Mouse (Mus musculus): Measurements from ENCODE around the gene Olfr1037. TPM values are rescaled to one million over a fixed set of nuclear protein-coding genes. Genes with fewer than 3 reads are reported as not detected.
"Not testable (repeated sequence)": the region's sequence is repeated elsewhere in the genome, so short reads cannot be mapped to it uniquely, and the experiment has no call there.

Gene Olfr1037
- total RNA-seq (2021) = not detected in 2 replicates
- long read RNA-seq, experiment 1 = 0 reads
- long read RNA-seq, experiment 2 = 0 reads

DNA sequence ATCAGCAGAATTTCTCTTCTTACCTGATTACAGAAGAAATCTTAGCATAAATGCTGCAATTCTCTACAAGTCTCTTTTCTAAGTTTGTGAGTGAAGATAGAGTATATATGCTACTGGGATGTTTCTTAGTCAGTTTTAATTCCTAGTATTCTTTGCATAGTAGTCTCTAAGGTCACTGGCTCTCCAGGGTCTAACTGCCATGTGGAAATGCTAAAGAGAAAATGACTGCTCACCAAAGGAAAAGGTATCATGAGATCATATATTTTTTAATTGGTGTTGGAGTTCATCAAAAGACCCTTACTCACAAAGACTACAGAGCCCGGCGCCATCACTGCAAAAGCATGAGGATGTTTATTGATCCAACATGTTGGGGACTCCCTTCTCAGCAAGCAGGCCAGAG lies at the start of gene Olfr1037:
Olfr1037 (minus strand) TSS at position 101 of the 400 bp plus-strand sequence.
- no peak for DNase-seq

DNA sequence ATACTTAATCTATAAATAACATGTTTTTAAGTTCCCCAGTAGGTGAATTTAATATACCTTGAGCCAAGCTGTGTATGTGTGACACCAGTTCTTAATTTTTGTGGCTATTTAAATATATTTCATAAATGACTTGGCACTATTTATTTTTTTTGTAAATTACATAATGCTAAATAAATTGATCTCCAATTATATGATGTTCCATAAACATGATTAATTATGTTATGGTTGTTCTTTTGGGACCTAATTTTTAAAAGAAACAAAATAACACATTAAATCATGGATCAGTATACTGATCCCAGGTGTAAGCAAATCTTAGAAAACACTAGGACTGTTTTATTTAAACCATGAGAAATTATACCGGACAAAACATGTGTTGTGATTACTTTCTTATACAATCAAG lies 48.6 kb upstream of the Olfr1037 start, which contains the start of gene Olfr1039:
Olfr1039 (minus strand) TSS at position 101 of the 400 bp plus-strand sequence.
- DNase-seq = no peak

- not testable (repeated sequence) for DNase-seq
Observed at GRCm38 (mm10) chr2:86080478-86080877, 6.7 kb downstream of the Olfr1037 start.

DNA sequence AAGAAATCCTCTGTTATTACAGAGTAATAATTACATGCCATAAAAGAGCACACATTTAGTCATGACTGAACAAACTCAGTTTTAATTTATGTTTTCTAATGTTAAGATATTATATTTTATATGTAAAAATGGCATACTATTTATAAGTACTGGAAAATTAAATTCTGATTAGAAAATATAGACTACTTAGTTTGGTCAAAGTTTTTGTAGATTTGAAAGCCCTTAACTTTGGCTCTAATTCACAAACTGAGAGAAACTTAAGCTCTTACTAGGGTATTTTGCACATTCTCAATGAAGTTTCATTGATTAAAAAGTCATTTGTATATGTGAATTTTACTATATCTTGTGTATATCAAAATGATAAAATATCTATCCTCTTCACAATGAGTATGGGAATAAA lies 13.5 kb downstream of the Olfr1037 start, which contains the start of gene Olfr1036:
Olfr1036 (plus strand) TSS at position 301 of the 400 bp plus-strand sequence.
- not testable (repeated sequence) for DNase-seq

DNA sequence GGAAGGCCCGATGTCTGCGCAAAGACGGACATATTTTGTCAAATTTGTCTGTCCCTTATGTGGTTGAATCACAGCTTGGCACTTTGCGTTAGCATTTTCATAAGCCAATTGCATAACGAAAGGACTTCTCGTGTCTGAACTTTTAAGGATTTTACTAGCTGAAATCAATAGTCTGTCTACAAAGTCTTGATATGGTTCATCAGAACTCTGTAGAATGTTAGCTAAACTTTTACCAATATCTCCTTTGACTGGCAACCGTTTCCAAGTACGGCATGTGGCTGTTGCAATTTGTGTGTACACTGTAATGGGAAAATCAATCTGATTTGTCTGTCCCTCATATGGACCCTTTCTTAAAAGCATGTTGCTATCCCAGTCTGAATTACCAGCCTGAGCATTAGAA lies 17.0 kb downstream of the Olfr1037 start:
- no peak for DNase-seq

- DNase-seq = not testable (repeated sequence)
Observed at GRCm38 (mm10) chr2:86063766-86064165, 23.4 kb downstream of the Olfr1037 start.

- DNase-seq = not testable (repeated sequence)
Observed at GRCm38 (mm10) chr2:86050777-86051176, 36.4 kb downstream of the Olfr1037 start.

DNA sequence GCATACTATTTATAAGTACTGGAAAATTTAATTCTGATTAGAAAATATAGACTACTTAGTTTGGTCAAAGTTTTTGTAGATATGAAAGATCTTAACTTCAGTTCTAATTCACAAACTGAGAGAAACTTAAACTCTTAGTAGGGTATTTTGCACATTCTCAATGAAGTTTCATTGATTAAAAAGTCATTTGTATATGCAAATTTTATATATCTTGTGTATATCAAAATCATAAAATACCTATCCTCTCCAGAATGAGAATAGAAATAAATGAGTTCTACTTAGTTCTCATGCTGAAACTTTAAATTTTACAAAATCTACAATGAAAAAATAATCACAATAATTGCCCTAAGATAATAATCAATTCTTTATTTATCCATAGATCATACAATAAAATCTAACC lies 41.6 kb downstream of the Olfr1037 start, which contains the start of gene Olfr1034:
Olfr1034 (plus strand) TSS at position 301 of the 400 bp plus-strand sequence.
- DNase-seq = no peak

Other genes starting within 250 kb of the Olfr1037 start
- not detected in 2 replicates for gene Olfr1019, start 241.9 kb downstream of the Olfr1037 start, total RNA-seq (2021)
- gene Olfr1020, start 240.4 kb downstream of the Olfr1037 start, total RNA-seq (2021) = not detected in 2 replicates
- gene Olfr1022, start 218.8 kb downstream of the Olfr1037 start, total RNA-seq (2021) = not detected in 2 replicates
- gene Olfr1023, start 201.7 kb downstream of the Olfr1037 start, total RNA-seq (2021) = not detected in 2 replicates
- not detected in 2 replicates for gene Olfr1024, start 182.3 kb downstream of the Olfr1037 start, total RNA-seq (2021)
- not detected in 2 replicates for gene Olfr1025-ps1, start 172.2 kb downstream of the Olfr1037 start, total RNA-seq (2021)
- not detected in 2 replicates for gene Olfr1026, start 165.8 kb downstream of the Olfr1037 start, total RNA-seq (2021)
- gene Olfr1028, start 136.9 kb downstream of the Olfr1037 start, total RNA-seq (2021) = not detected in 2 replicates
- gene Olfr1029, start 113.5 kb downstream of the Olfr1037 start, total RNA-seq (2021) = not detected in 2 replicates
- gene Olfr1030, start 108.1 kb downstream of the Olfr1037 start, total RNA-seq (2021) = not detected in 2 replicates
- not detected in 2 replicates for gene Olfr1031, start 97.1 kb downstream of the Olfr1037 start, total RNA-seq (2021)
- not detected in 2 replicates for gene Olfr1032, start 81.8 kb downstream of the Olfr1037 start, total RNA-seq (2021)
- 3.3 and 6.6 TPM in 2 replicates for gene Olfr1033, start 66.8 kb downstream of the Olfr1037 start, total RNA-seq (2021)
- gene Olfr1034, start 41.5 kb downstream of the Olfr1037 start, total RNA-seq (2021) = 0.11 and 0.33 TPM in 2 replicates
- gene Olfr1036, start 13.4 kb downstream of the Olfr1037 start, total RNA-seq (2021) = not detected in 2 replicates
- gene Olfr1039, start 48.5 kb upstream of the Olfr1037 start, total RNA-seq (2021) = not detected in 2 replicates
- gene Olfr1040, start 59.3 kb upstream of the Olfr1037 start, total RNA-seq (2021) = not detected in 2 replicates
- gene Olfr1042, start 74.5 kb upstream of the Olfr1037 start, total RNA-seq (2021) = not detected in 2 replicates
- gene Olfr1043, start 80.1 kb upstream of the Olfr1037 start, total RNA-seq (2021) = not detected in 2 replicates
- gene Olfr1044, start 90.4 kb upstream of the Olfr1037 start, total RNA-seq (2021) = not detected in 2 replicates
- gene Olfr52, start 98.3 kb upstream of the Olfr1037 start, total RNA-seq (2021) = not detected in 2 replicates
- not detected in 2 replicates for gene Olfr1045, start 115.6 kb upstream of the Olfr1037 start, total RNA-seq (2021)
- not detected in 2 replicates for gene Olfr1046, start 131.9 kb upstream of the Olfr1037 start, total RNA-seq (2021)
- not detected in 2 replicates for gene Olfr1047, start 144.0 kb upstream of the Olfr1037 start, total RNA-seq (2021)
- gene Olfr1048, start 152.9 kb upstream of the Olfr1037 start, total RNA-seq (2021) = not detected in 2 replicates
- not detected in 2 replicates for gene Olfr1049, start 170.9 kb upstream of the Olfr1037 start, total RNA-seq (2021)
- not detected in 2 replicates for gene Olfr1051, start 191.7 kb upstream of the Olfr1037 start, total RNA-seq (2021)
- gene Olfr1052, start 205.1 kb upstream of the Olfr1037 start, total RNA-seq (2021) = not detected in 2 replicates
- gene Olfr1053, start 227.9 kb upstream of the Olfr1037 start, total RNA-seq (2021) = not detected in 2 replicates
- not detected in 2 replicates for gene Olfr1054, start 248.0 kb upstream of the Olfr1037 start, total RNA-seq (2021)